Mouse (Mus musculus): ENCODE measurements around the gene Arhgap15.

- no peak for TF ChIP-seq CTCF (IDR thresholded peaks at IDR 0.05; ENCODE audit: extremely low read depth, insufficient read length, insufficient replicate concordance, low read depth, low read length)
- no peak for TF ChIP-seq POLR2A (IDR thresholded peaks at IDR 0.05; ENCODE audit: low read depth, low read length)
Observed at GRCm38 (mm10) chr2:44086403-44087056, 337.9 kb downstream of the Arhgap15 start.

All from small intestine, adult 2 months (tissue).